Mouse (Mus musculus): ENCODE results near the gene Ints6.
"Not testable (repeated sequence)": the region's sequence is repeated elsewhere in the genome, so short reads cannot be mapped to it uniquely, and the experiment has no call there.

Gene Ints6

GRCm38 (mm10) chr14:62735646-62736045 is 25.3 kb downstream of the Ints6 start:
- no peak for DNase-seq

GRCm38 (mm10) chr14:62733666-62734065 is 27.3 kb downstream of the Ints6 start:
- no peak for DNase-seq

- no peak for DNase-seq
Measured at GRCm38 (mm10) chr14:62731902-62732301, 29.1 kb downstream of the Ints6 start.

GRCm38 (mm10) chr14:62724560-62724959 is 36.4 kb downstream of the Ints6 start:
- no peak for DNase-seq

GRCm38 (mm10) chr14:62721625-62722024 is 39.3 kb downstream of the Ints6 start:
- DNase-seq, result no peak

- DNase-seq, result no peak
Measured at GRCm38 (mm10) chr14:62718161-62718560, 42.8 kb downstream of the Ints6 start.

GRCm38 (mm10) chr14:62673646-62674045 is 87.3 kb downstream of the Ints6 start:
- no peak for DNase-seq

- DNase-seq, result no peak
Measured at GRCm38 (mm10) chr14:62664976-62665673, 95.8 kb downstream of the Ints6 start.

- no peak for DNase-seq
Measured at GRCm38 (mm10) chr14:62663367-62663766, 97.6 kb downstream of the Ints6 start, which contains the start of gene Serpine3. Gene Serpine3 (plus strand): TSS chr14:62663667.

GRCm38 (mm10) chr14:62662381-62662780 is 98.6 kb downstream of the Ints6 start:
- DNase-seq, result no peak

GRCm38 (mm10) chr14:62657469-62657868 is 103.5 kb downstream of the Ints6 start:
- DNase-seq, result no peak

- no peak for DNase-seq
Measured at GRCm38 (mm10) chr14:62655996-62656395, 105.0 kb downstream of the Ints6 start.

- DNase-seq, result no peak
Measured at GRCm38 (mm10) chr14:62651771-62652170, 109.2 kb downstream of the Ints6 start.

- no peak for DNase-seq
Measured at GRCm38 (mm10) chr14:62650376-62650775, 110.6 kb downstream of the Ints6 start.

- DNase-seq, result no peak
Measured at GRCm38 (mm10) chr14:62648405-62648804, 112.6 kb downstream of the Ints6 start.

GRCm38 (mm10) chr14:62642368-62642767 is 118.6 kb downstream of the Ints6 start:
- not testable (repeated sequence) for DNase-seq

- no peak for DNase-seq
Measured at GRCm38 (mm10) chr14:62640396-62640795, 120.6 kb downstream of the Ints6 start.

- DNase-seq, result no peak
Measured at GRCm38 (mm10) chr14:62639551-62639950, 121.4 kb downstream of the Ints6 start.

- no peak for DNase-seq
Measured at GRCm38 (mm10) chr14:62639111-62639510, 121.9 kb downstream of the Ints6 start.

GRCm38 (mm10) chr14:62638345-62638702 is 122.6 kb downstream of the Ints6 start:
- DNase-seq, result no peak

- no peak for DNase-seq
Measured at GRCm38 (mm10) chr14:62637436-62638344, 123.3 kb downstream of the Ints6 start.

GRCm38 (mm10) chr14:62627951-62628350 is 133.0 kb downstream of the Ints6 start:
- DNase-seq, result no peak
